Mouse (Mus musculus) left cerebral cortex, postnatal 25 days (tissue): Measurements from ENCODE around the gene Kcnd2. TPM values are rescaled to one million over a fixed set of nuclear protein-coding genes. Genes with fewer than 3 reads are reported as not detected.
A peak's percentile ranks its signal among the peaks of the same experiment; 100 is the strongest.
"Not testable (repeated sequence)": the region's sequence is repeated elsewhere in the genome, so short reads cannot be mapped to it uniquely, and the experiment has no call there.

Experiments
- DNase-seq, 2 experiments: peaks; one replicate each; pipeline ENCODE4 v3.0.0; 2022; ENCODE audit warnings: low spot score in 2 of 2, mixed read lengths in 1 of 2
- intact Hi-C: fragments of 180-260 bp; cut with DNase I; formaldehyde crosslinking; loops from one replicate; pipeline ENCODE4 v1.15.1; 2025
- total RNA-seq, 2 experiments: library from RNA; stranded (reverse); gene quantifications; 2 replicates each; pipeline ENCODE4 v1.2.3; 2021

Kcnd2 gene
- 10 to 100 TPM; 72.2 to 78.3 TPM for total RNA-seq

DNA sequence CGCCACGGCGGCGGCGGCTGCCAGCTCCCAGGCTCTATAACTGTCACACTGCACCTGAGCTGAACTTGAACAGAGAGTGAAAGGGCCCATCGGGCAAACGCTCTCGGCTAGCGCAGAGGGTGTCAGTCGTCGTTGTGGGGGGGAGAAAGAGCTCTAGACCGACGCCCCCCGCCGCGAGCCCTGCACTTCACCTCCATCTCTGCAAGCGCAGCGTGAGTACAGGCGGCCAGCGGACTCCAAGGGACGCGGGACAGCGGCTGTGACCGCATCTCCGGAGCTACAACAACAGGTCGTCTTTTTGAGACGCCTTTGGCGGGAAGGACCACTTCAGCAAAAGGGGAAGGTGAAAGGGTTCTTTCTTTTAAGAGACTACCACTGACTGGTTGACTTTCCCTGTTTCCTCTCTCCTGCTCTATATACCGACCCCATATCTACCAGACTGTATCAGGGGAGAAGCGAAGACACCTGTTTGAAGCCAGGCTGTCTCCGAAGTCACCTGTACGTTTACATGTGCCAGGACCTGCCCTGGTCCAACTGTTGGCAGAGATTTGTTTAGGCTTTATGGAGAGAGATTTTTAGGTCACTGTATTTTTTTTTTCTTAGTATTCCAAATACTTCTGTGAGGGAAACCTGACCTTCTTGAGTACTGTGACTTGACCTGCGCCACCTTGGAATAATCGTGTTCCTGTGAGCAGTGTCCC, at the start of gene Kcnd2:
Gene Kcnd2, plus strand, starts transcription at position 13 of the 701 bp plus-strand sequence.
- DNase-seq = peak in 1 of 2 experiments; percentile 6
- intact Hi-C loops = loop anchor here (5.0 to 10.0 kb wide), 5 partner anchors 199 to 739 kb away; no protein-coding TSS in a partner anchor

DNA sequence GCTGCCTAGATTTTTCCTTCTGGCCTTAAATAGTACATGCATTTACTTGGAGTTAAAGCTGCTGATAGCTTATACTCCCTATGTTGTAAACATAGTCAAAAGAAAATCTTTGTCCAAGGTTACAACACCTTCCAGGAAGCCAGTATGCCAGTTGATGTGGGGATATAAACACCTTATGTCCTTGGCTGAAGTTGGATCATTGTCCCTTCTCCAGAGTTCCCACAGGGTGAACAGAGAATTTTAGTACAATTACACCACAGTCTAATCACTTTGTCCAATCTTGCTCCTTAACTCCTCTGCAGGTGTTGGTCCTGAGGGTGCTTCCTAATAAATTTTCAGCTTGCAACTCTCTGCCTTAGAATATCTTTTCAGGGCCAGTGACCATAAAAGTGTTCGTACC, 48.7 kb upstream of the Kcnd2 start:
- DNase-seq = no peak
- intact Hi-C loops = no loop called here

GRCm38 (mm10) chr6:21195341-21195740, 20.0 kb upstream of the Kcnd2 start:
- intact Hi-C loops = no loop called here
- DNase-seq = no peak

DNA sequence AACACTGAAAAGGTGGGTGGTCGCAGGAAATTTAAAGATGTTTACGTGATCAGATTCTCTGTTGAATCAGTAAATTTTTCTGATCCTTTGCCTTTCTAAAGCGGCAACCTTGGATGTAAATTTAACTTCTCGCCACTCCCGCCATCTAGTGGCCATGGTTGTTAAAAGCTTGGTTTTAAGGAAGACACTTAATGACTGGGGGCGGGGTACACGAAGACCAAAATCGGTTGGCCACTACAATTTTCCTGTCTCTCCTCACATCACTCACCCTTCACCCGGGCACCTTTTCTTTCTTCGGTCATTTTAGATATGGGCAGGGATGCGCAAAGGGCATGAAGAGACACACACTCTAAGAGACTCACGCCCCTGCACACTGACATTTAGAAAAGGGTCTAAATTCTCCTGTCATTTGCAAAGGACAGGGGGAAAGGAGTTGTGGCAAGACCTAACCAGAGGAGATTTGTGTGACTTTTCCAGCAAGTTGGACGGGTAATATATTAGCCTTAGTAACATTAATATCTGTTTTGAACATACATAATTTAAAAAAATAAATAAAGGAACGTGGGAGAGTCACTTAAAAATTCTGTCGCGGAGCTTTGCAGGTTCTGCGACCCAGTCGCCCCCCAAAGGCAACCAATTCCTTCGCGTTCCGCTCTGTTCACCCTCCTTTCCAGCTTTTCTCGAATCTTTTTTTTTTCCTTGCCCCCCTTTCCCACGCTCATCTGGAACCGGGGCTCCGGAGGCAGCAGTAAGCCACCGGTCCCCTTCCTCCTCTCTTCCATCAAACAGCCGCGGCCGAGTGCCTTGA, 1.2 kb upstream of the Kcnd2 start:
- DNase-seq = peak; percentile 83 to 89
- intact Hi-C loops = loop anchor here (1.0 to 10.0 kb wide), 4 partner anchors 201 to 1447 kb away; no protein-coding TSS in a partner anchor

DNA sequence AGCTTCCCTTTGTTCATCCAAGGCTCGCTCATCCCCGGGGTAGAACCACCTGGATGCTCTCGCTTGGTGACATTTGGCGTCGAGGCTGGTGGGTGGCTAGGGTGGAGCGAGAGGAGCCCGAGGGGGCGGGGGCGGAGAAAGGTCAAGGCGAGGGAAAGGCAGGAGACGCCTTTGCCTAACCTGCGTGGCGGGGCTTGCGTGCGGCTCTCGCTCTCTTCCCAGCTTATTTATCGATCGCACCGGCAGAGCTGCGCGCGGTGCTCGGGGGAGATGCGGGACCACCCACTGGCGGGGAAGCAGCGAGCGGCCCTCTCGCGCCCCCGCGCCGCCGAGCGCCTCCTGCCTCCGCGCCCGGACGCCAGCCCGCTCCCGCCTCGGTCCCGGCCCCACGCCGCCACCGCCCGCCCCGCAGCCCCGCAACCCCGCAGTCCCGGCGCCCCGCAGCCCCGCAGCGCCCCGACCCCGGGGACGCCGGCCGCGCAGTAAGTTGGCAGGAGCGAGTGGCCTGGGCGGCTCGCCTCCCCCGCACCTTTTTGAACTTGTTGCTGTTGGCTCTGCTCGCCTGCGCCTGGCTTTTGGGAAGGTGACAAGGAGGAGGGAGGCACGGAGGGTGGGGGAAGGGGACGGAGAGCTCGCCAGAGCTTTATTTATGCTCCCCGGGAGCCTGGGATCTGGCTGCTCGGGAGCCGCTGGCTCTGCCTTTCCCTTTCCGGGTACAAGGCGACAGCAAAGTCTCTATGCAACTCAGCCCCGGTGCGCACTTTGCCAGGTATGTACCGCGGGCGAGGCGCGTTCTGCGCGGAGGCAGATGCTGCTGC, 421 bp upstream of the Kcnd2 start:
- intact Hi-C loops = loop anchor here (5.0 to 10.0 kb wide), 6 partner anchors 200 to 1448 kb away; no protein-coding TSS in a partner anchor
- DNase-seq = peak; percentile 73 to 85

- no peak for DNase-seq
- intact Hi-C loops = loop anchor here (5.0 to 10.0 kb wide), 5 partner anchors 198 to 738 kb away; no protein-coding TSS in a partner anchor
Measured at GRCm38 (mm10) chr6:21216206-21217020, 1.1 kb downstream of the Kcnd2 start.

- intact Hi-C loops = loop anchor here (5.0 to 10.0 kb wide), 5 partner anchors 198 to 738 kb away; no protein-coding TSS in a partner anchor
- peak; percentile 10 for DNase-seq
Measured at GRCm38 (mm10) chr6:21217156-21217555, 1.9 kb downstream of the Kcnd2 start.

DNA sequence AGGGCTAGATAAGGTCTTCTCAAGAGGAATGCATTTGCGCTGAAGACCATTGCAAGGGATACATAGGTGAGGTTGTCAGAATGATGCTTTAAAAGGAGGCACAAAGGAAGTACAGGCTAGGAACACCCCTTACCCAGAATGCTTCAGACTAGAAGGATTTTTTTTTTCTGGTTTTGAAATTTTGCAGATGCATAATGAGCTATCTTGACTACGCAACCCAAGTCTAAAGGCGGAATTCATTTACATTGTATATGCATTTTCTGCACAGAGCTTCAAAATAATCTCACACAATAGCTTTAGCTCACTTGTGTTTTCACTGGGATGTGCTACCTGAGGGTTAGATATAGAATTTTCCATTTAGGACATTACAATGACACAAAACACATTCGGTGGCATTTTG, 10.8 kb downstream of the Kcnd2 start:
- intact Hi-C loops = no loop called here
- peak in 1 of 2 experiments; percentile 52 for DNase-seq

- intact Hi-C loops = no loop called here
- no peak for DNase-seq
Measured at GRCm38 (mm10) chr6:21259031-21259430, 43.7 kb downstream of the Kcnd2 start.

DNA sequence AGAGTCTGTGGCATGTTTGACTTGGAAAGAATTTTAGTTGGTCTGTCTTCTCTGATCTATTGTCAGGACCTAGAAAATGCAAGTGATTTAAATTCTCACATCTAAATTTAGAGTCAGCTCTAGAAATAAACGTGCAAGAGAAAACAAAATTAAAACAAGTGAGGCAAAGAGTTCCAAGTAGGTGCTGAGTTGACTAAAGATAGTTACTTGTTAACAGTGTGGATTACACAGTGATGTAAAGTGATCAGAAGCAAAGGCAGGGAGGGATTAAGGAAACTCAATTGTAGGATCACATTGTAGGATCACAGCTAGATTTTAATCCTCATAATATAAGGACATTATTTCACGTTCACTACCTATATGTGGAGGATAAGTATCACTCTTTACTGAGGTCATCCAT, 52.6 kb downstream of the Kcnd2 start:
- no peak for DNase-seq
- intact Hi-C loops = no loop called here

DNA sequence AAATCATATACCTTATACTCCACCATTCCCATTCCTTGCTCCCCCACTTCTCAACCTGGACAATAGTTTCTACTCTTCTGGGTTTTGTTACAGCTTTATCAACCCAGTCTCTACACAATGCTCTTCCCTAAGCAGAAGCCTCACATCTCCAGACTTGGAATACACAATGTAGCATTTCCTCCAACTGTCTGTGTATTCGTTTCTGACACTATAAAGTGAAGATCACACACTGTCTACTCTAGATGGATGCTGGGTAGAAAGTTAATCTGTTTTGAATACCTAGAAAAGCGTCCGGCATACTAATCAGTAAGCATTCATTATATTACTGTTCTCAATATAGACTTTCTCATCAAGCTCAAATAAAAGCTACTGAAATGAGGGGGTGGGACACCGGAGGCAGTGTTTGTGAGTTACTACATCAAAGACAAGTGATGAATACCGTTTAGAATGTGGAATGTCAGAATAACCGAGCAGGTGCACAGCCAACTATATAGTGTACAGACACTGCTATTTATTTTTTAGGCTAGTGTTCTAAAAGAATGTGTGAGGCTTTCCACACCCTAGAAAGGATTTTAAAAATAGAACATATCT, 62.1 kb downstream of the Kcnd2 start:
- peak in 1 of 2 experiments; percentile 41 for DNase-seq
- intact Hi-C loops = no loop called here

DNA sequence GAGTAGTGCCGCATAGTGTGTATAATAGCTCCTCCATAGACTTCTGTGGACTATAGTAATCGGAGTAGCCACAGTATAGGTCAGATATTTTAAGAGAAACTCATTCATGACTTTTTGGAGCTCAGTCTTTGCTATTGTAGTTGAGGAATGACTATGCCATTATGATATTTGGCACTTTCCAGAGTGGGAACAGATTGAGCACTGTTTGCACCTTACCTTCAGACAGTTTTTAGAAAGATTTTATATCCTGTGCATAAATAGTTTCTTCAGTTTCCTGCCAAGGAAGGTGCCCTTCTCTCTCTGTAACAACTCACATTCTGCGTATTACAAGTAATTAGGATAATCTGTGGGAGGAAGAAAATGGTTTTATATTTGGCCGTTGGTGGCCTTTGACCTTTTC, 89.6 kb downstream of the Kcnd2 start:
- intact Hi-C loops = no loop called here
- DNase-seq = no peak

GRCm38 (mm10) chr6:21310159-21310558, 94.9 kb downstream of the Kcnd2 start:
- intact Hi-C loops = no loop called here

DNA sequence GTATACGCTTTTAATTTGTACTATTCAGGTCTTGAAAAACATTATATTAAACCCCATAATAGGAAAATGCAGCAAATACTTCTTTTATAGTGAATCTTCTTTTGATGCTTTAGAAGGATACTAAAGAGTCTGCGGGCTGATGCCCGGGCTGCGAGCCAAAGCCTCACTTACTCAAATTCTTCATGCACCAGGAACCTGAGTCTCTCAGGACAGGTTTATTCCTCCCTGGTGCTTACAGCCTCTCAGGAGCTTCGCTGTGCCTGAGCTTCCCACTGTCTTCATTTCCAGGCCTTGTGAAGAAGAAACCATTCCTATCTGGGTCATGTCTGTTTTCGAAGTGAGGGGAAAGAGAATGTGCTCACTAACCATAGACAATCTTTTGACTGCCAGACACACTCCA, 106.1 kb downstream of the Kcnd2 start:
- intact Hi-C loops = no loop called here
- peak in 1 of 2 experiments; percentile 24 for DNase-seq

More at GRCm38 (mm10) chr6:21310159-21310558, 94.9 kb downstream of the Kcnd2 start:
- DNase-seq = no peak

DNA sequence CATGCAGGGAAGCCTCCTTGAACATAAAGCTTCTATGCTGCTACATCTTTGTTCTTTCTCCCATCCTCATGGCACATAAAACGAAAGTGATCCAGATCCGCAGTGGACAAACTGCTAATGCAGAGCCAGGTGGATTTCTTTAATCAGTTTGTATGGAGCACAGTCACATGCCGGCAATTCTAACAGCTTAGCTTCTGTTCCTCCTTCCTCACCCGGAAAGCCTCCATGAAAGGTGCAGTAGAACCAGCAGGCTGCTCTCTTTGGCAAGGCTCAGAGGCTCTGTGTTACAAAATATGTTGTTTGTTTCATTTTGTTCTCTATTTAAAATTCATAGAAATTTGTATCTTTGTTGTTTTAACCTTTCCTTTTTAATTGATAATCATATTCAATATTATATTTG, 106.9 kb downstream of the Kcnd2 start:
- no peak for DNase-seq
- intact Hi-C loops = no loop called here

DNA sequence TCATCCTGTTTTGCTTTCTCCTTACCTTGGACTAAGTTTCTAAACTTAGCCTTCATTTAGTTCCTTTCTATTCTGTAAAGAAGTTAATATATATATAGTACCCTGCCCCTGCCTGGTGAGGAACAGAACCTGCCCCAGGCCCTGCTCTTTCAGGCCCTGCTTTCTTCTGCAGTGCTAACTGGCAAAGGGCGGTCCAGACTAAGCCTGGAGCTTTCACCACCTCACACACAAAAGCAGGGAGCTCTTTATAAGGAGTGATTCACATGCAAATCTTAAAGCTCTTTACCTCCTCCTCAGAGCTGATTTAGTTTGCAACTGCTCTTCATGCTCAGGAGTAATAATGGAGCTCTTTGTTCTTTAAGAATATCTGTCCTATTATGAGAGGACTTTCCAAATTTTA, 109.9 kb downstream of the Kcnd2 start:
- intact Hi-C loops = no loop called here
- peak in 1 of 2 experiments; percentile 32 for DNase-seq

- no peak for DNase-seq
- intact Hi-C loops = no loop called here
Measured at GRCm38 (mm10) chr6:21327081-21327737, 111.9 kb downstream of the Kcnd2 start.

- intact Hi-C loops = not testable (repeated sequence)
Measured at GRCm38 (mm10) chr6:21385298-21385697, 170.0 kb downstream of the Kcnd2 start.

More at GRCm38 (mm10) chr6:21385298-21385697, 170.0 kb downstream of the Kcnd2 start:
- not testable (repeated sequence) for DNase-seq
